Mouse (Mus musculus) E14TG2a.4 (cell line): ENCODE results near the gene 9130213A22Rik.

ENCODE experiments used
- CTCF ChIP-seq: conservative IDR thresholded peaks from 2 replicates; pipeline ENCODE4 v1.5.1; 2014; ENCODE audit warnings: low read length
- NANOG ChIP-seq: IDR thresholded peaks from 2 replicates; pipeline ENCODE4 v1.6.1; 2014; ENCODE audit warnings: borderline replicate concordance, low read length, mixed read lengths
- POU5F1 ChIP-seq: IDR thresholded peaks from 2 replicates; pipeline ENCODE4 v1.6.1; 2014; ENCODE audit warnings: low read length, borderline replicate concordance

DNA sequence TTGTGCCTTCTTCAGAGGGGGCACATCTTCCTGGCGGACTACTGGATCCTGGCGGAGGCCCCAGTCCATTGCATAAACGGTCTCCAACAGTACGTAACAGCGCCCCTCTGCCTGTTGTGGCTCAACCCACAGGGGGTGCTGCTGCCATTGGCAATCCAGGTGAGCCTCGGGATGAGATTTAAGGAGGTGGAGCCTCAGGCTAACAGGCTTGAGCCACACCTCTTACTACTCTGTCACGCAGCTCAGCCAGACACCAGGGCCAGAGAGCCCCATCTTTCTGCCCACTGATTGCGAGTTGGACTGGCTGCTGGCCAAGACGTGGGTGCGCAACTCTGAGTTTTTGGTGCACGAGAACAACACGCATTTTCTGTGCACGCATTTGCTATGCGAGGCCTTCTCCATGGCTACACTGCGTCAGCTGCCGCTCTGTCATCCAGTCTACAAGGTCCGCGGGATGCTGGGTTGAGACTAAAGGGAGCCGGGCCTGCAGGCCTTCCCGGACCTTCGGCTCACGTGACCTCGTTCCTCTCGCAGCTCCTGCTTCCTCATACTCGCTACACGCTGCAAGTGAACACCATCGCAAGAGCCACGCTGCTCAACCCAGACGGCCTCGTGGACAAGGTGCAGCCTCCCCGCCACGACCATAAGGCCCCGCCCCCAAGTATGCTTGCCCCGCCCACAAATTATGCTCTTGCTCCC is 11.7 kb upstream of the 9130213A22Rik start:
- TF ChIP-seq CTCF (peak; percentile 38; the same call in 1 of the 2 replicates), POU5F1 (no peak), NANOG (no peak)
